Mouse (Mus musculus) activated CD4-positive, CD25-positive, alpha-beta regulatory T cell (primary cell): Measurements from ENCODE around the gene Vmn1r227. TPM values are rescaled to one million over a fixed set of nuclear protein-coding genes. Genes with fewer than 3 reads are reported as not detected.

Experiments
- polyA plus RNA-seq, 2 experiments: library from polyadenylated mRNA; unstranded; fragments of 100-300 nt; shearing (Covaris generic); gene quantifications; one replicate each; pipeline ENCODE4 v1.2.1; 2017

The Vmn1r227 gene
- polyA plus RNA-seq = not detected

GRCm38 (mm10) chr17:20729543-20729942 lies at the start of gene Vmn1r227:
Gene Vmn1r227, plus strand, starts transcription at chr17:20729843.

GRCm38 (mm10) chr17:20682543-20682942 lies 47.1 kb upstream of the Vmn1r227 start, which contains the start of gene Vmn1r226:
Gene Vmn1r226, plus strand, starts transcription at chr17:20682843.

GRCm38 (mm10) chr17:20786057-20786456 lies 56.4 kb downstream of the Vmn1r227 start, which contains the start of gene Vmn1r228:
Gene Vmn1r228, minus strand, starts transcription at chr17:20786157.

Other genes starting within 250 kb of the Vmn1r227 start
- under 1 TPM in 1 of 2 experiments, not detected in 1; 0.04 TPM for gene Vmn2r108, start 248.5 kb upstream of the Vmn1r227 start, polyA plus RNA-seq
- gene Vmn1r225, start 231.7 kb upstream of the Vmn1r227 start, polyA plus RNA-seq = not detected
- not detected for gene Vmn2r109, start 165.1 kb upstream of the Vmn1r227 start, polyA plus RNA-seq
- gene Vmn2r110, start 133.4 kb upstream of the Vmn1r227 start, polyA plus RNA-seq = under 1 TPM; 0.02 TPM
- gene Fpr-rs3, start 105.0 kb upstream of the Vmn1r227 start, polyA plus RNA-seq = not detected
- gene Vmn1r226, start 47.0 kb upstream of the Vmn1r227 start, polyA plus RNA-seq = not detected
- not detected for gene Vmn1r228, start 56.3 kb downstream of the Vmn1r227 start, polyA plus RNA-seq
- gene Vmn1r229, start 81.7 kb downstream of the Vmn1r227 start, polyA plus RNA-seq = under 1 TPM in 1 of 2 experiments, not detected in 1; 0.17 TPM
- gene Vmn1r230, start 110.6 kb downstream of the Vmn1r227 start, polyA plus RNA-seq = not detected
- under 1 TPM in 1 of 2 experiments, not detected in 1; 0.25 TPM for gene Vmn1r231, start 175.2 kb downstream of the Vmn1r227 start, polyA plus RNA-seq
- not detected for gene Vmn1r232, start 189.9 kb downstream of the Vmn1r227 start, polyA plus RNA-seq
- gene Ppp2r1a, start 215.5 kb downstream of the Vmn1r227 start, polyA plus RNA-seq = 100 to 1,000 TPM; 246 to 264 TPM